Mouse (Mus musculus): ENCODE data around the gene Aff4.

DNA sequence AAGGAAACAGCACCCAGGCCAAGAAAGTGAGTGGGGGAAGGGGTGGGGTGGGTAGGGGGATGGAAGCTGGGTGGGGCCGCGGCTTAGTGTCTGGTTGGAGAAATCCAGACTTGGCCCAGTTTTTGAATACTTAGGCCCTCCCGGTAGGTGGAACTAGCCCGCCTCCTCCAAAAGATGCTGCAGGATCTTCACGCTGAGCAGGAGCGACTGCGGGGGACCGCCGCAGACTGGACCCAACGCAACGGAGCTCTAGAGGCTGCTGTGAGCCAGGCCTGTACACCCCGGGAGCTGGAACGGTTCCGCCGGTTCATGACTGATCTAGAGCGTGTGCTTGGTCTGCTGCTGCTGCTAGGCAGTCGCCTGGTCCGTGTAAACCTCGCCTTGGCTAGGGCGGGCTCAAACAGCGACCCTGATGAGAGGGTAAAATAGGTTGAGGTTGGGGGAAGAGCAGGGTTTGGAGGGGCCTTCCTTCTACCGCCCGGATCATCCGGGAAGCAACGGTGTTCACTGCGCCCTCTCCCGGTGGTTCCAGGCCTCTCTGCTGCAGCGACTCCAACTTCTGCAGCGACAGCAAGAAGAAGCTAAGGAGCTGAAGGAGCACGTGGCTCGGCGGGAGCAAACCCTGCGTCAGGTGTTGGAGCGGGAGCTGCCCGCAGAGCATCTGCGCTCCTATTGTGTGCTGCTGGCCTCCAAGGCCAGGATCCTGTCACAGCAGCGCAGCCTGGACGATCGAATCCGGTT lies 115.8 kb downstream of the Aff4 start:
- TF ChIP-seq POLR2A (IDR thresholded peaks at IDR 0.05; ENCODE audit: extremely low read depth, insufficient read depth, low read length) (no peak), CTCF (IDR thresholded peaks at IDR 0.05; ENCODE audit: extremely low read depth, insufficient read depth, low read length) (peak; percentile 60)
